Mouse (Mus musculus): ENCODE measurements at regions not wholly inside any gene's neighbourhood (a gene's known extent, or its start where the extent isn't known, plus 50 kb on each side); places are given as distances from the start of the nearest gene placed in this dataset.

DNA sequence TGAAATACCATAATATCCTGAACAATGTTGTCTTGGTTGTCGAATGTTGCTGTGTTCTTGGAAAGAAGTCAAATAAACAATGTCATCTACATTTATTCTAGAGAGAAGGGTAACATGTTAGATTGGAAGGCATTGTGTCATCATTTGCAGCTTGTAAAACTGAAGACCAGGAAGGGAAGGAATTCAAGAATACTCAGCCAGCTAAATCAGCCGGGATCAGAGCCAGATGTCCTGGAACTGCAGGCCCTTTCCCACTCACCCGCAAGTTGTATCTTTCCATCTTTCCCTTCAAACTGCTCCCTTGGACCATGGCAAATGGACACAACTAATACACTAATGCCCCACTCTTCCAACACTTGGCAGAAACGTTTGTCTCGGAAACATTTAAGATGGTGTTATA, 288.7 kb upstream of the Rps6ka3 start:
- TF ChIP-seq CTCF (IDR thresholded peaks at IDR 0.05; ENCODE audit: low read depth, low read length) (no peak), POLR2A (IDR thresholded peaks at IDR 0.05; ENCODE audit: extremely low read depth, insufficient read depth, low read length) (no peak)
